Mouse (Mus musculus) hindbrain, embryonic 12.5 days (tissue): Measurements from ENCODE around the gene Dusp3. TPM values are rescaled to one million over a fixed set of nuclear protein-coding genes. Genes with fewer than 3 reads are reported as not detected.

Experiments used
- ATAC-seq: fragments of 200-750 bp; cut with Nextera tagmentation; 2 replicates; pipeline ENCODE4 v1.8.0; 2017; ENCODE audit warnings: moderate TSS enrichment; ENCODE audit not compliant: low FRiP score
- H3K27ac ChIP-seq: fragments of 300-500 bp; sonication (generic); 2 replicates; pipeline ENCODE4 v1.5.1; 2016; ENCODE audit warnings: mild to moderate bottlenecking
- H3K27me3 ChIP-seq: fragments of 300-500 bp; sonication (generic); 2 replicates; pipeline ENCODE4 v1.6.1; 2016; ENCODE audit warnings: mild to moderate bottlenecking
- H3K36me3 ChIP-seq: fragments of 300-500 bp; sonication (generic); 2 replicates; pipeline ENCODE4 v1.6.1; 2016; ENCODE audit warnings: mild to moderate bottlenecking
- H3K4me1 ChIP-seq: fragments of 300-500 bp; sonication (generic); 2 replicates; pipeline ENCODE4 v1.6.1; 2016
- H3K4me2 ChIP-seq: fragments of 300-500 bp; sonication (generic); replicated peaks from 2 replicates; pipeline ENCODE4 v1.6.1; 2016; ENCODE audit warnings: mild to moderate bottlenecking
- H3K4me3 ChIP-seq: fragments of 300-500 bp; sonication (generic); 2 replicates; pipeline ENCODE4 v1.5.1; 2016; ENCODE audit warnings: mild to moderate bottlenecking
- H3K9ac ChIP-seq: fragments of 300-500 bp; sonication (generic); 2 replicates; pipeline ENCODE4 v1.6.1; 2016; ENCODE audit warnings: mild to moderate bottlenecking, moderate library complexity
- H3K9me3 ChIP-seq: fragments of 300-500 bp; sonication (generic); replicated peaks from 2 replicates; pipeline ENCODE4 v1.6.1; 2016; ENCODE audit warnings: mild to moderate bottlenecking
- WGBS: fragments of 180-500 bp; shearing (Covaris S2); methylation state at CpG from one replicate; pipeline ENCODE4 v1.1.7; 2016; 5-methylcytosine and 5-hydroxymethylcytosine counted together
- polyA plus RNA-seq: library from polyadenylated mRNA; unstranded; fragments of >200 nt; fragmentation: Nextera tagmentation; extraction: Ambion mirVana; gene quantifications from 2 replicates; pipeline ENCODE4 v1.2.1, GENCODE M21; 2016

Gene Dusp3
- polyA plus RNA-seq, 1 experiment from 2014 or later = 12.9 TPM

DNA sequence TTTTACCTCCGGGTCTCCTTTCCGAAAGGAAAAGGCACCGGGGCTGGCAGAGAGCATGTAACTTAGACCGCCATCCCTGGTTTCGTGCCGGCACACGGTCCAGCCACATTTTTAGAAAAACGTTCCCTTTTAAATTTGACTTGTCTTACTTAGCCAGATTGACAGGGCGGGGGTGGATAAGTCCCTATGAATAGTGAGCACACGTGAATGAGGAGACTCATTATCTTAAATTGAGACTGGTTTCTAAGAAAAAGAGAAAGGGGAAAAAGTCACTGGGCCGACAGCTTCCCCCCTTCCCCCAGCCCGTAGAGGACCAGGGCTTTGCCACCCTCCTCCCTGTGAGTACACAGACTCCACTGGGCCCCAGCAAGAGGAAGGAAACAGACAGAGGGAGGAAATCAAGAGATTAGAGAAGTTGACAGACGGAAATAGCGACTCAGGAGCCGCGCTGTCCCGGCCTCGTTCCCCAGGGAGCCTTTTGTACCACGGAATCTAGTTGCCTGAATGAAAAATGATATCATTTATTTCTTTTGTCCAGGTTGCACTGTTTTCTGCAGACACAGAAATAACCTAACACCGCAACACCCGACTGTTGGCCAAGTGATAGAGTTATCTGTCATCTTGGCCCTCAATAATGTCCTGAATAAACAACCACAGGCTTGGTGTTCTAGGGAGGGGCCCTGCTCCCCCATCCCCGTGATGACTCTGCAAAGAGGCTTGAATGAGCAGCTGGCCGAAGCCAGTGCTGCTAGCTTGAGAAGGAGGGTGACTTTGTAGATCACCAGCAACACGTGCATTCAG, 34.1 kb downstream of the Dusp3 start:
- no peak overlapping the region for H3K27ac ChIP-seq
- peak overlapping the region; percentile 30 for H3K4me2 ChIP-seq
- ATAC-seq = no peak
- no peaks in the 10 kb centered on the region for H3K9me3 ChIP-seq
- peaks cover 34% of the 10 kb centered on the region for H3K27me3 ChIP-seq
- H3K4me3 ChIP-seq = no peak overlapping the region
- H3K36me3 ChIP-seq = no peaks in the 10 kb centered on the region
- 22% methylated on average over 24 of the region's 24 CpGs for WGBS
- no peak overlapping the region for H3K9ac ChIP-seq
- H3K4me1 ChIP-seq = peaks cover 16% of the 10 kb centered on the region

DNA sequence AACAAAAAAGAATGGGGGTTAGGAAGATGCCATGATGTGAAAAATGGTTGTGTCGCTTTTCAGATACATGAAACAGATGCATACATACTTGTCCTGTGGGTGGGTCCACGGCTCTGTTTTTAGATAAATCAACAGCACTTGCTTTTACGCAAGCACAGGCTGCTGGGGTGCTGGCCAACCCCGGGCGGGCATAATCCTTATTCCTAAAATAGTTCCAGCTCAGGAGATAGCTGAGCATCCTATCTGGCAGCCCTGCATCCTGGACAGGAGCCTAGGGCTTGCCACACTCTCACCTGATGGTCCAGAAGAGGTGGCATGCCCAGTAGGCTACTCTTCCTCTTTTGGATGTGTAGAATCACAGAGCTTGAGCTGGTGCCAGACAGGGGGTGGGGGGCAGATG, 36.8 kb downstream of the Dusp3 start:
- 92% methylated on average over 5 of the region's 5 CpGs for WGBS
- ATAC-seq = no peak
- Histone ChIP-seq H3K9ac (no peak overlapping the region), H3K27me3 (peaks cover 34% of the 10 kb centered on the region), H3K36me3 (no peaks in the 10 kb centered on the region), H3K9me3 (no peaks in the 10 kb centered on the region), H3K4me2 (no peak overlapping the region), H3K4me3 (no peak overlapping the region), H3K4me1 (peaks cover 21% of the 10 kb centered on the region), H3K27ac (no peak overlapping the region)

- no peak for ATAC-seq
- Histone ChIP-seq H3K4me1 (peaks cover 5% of the 10 kb centered on the region; the same call in 1 of the 2 replicates), H3K4me3 (no peak overlapping the region)
Observed at GRCm38 (mm10) chr11:101946525-101946924, 40.3 kb downstream of the Dusp3 start.

GRCm38 (mm10) chr11:101943055-101943454, 43.8 kb downstream of the Dusp3 start:
- H3K27ac ChIP-seq = no peak overlapping the region
- H3K4me2 ChIP-seq = no peak overlapping the region
- H3K9ac ChIP-seq = no peak overlapping the region
- H3K4me1 ChIP-seq = peaks cover 7% of the 10 kb centered on the region; the same call in 1 of the 2 replicates
- 0 out of 2 replicates have a peak, but pooled peaks cover 3% of the 10 kb centered on the region for H3K9me3 ChIP-seq
- H3K4me3 ChIP-seq = no peak overlapping the region
- H3K27me3 ChIP-seq = peaks cover 9% of the 10 kb centered on the region
- ATAC-seq = no peak
- H3K36me3 ChIP-seq = no peaks in the 10 kb centered on the region
- WGBS = 28% methylated on average over 3 of the region's 3 CpGs

More at GRCm38 (mm10) chr11:101946525-101946924, 40.3 kb downstream of the Dusp3 start:
- H3K27me3 ChIP-seq = peaks cover 30% of the 10 kb centered on the region
- H3K27ac ChIP-seq = no peak overlapping the region
- WGBS = 38% methylated on average over 5 of the region's 5 CpGs
- no peak overlapping the region for H3K4me2 ChIP-seq
- no peak overlapping the region for H3K9ac ChIP-seq
- 0 out of 2 replicates have a peak, but pooled peaks cover 3% of the 10 kb centered on the region for H3K9me3 ChIP-seq
- no peaks in the 10 kb centered on the region for H3K36me3 ChIP-seq

- Histone ChIP-seq H3K36me3 (no peaks in the 10 kb centered on the region), H3K9ac (peak overlapping the region; percentile 54), H3K9me3 (no peaks in the 10 kb centered on the region), H3K27ac (no peak overlapping the region), H3K4me1 (peaks cover 19% of the 10 kb centered on the region), H3K4me3 (peak overlapping the region; percentile 38), H3K27me3 (peaks cover 31% of the 10 kb centered on the region), H3K4me2 (peak overlapping the region; percentile 69)
- 0 out of 2 replicates have a peak, but pooled peaks have one; percentile 26 for ATAC-seq
- 1% methylated on average over 30 of the region's 32 CpGs for WGBS
Observed at GRCm38 (mm10) chr11:101937108-101937507, 49.7 kb downstream of the Dusp3 start.

- H3K36me3 ChIP-seq = no peaks in the 10 kb centered on the region
- H3K9me3 ChIP-seq = no peaks in the 10 kb centered on the region
- no peak overlapping the region for H3K4me3 ChIP-seq
- no peak overlapping the region for H3K27ac ChIP-seq
- H3K9ac ChIP-seq = no peak overlapping the region
- H3K4me1 ChIP-seq = peaks cover 21% of the 10 kb centered on the region
- 31% methylated on average over 7 of the region's 7 CpGs for WGBS
- ATAC-seq = no peak
- peaks cover 31% of the 10 kb centered on the region for H3K27me3 ChIP-seq
- H3K4me2 ChIP-seq = peak overlapping the region; percentile 69; the same call in 1 of the 2 replicates
Observed at GRCm38 (mm10) chr11:101936421-101936820, 50.4 kb downstream of the Dusp3 start.

DNA sequence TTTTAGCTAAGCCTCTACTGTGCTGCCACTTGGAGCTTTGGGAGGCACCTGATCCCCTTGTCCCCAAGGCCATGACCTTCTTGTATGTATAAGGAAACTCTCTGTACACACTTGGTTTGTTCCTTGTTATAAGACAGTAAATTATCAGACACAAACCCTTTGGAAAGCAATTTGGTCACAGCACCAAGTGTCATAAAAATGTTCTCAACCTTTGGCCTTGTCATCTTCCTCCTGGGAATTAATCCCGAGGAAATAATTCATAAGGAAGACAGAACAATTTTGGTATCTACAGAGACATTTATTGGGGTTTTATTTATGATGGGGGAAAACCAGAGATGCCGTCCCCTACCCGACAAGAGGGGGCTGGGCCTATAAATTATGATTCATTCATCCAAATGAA, 51.1 kb downstream of the Dusp3 start:
- ATAC-seq = no peak
- H3K9ac ChIP-seq = no peak overlapping the region
- H3K4me2 ChIP-seq = no peak overlapping the region
- 87% methylated on average over 3 of the region's 3 CpGs for WGBS
- peaks cover 19% of the 10 kb centered on the region for H3K4me1 ChIP-seq
- H3K9me3 ChIP-seq = no peaks in the 10 kb centered on the region
- no peak overlapping the region for H3K4me3 ChIP-seq
- H3K36me3 ChIP-seq = no peaks in the 10 kb centered on the region
- no peak overlapping the region for H3K27ac ChIP-seq
- H3K27me3 ChIP-seq = peaks cover 31% of the 10 kb centered on the region

DNA sequence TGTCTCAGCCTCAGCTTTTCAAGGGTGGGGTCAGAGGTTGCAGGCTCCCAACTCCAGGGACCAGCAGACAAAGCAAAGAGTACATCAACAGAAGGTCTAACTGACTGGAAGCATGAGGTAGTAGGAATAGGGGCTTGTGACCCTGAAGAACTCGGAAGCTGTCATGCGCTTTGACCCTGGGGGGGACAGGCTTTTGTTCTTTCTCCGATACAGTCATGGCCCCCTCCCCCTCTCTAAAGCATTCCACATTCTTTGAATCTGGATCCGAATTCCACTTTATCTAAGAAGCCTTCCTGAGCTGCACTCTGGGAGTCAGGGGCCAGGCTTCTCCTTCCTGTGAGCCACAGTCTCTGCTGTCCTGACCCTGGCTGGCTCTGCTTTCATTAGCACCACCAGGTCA, 54.8 kb downstream of the Dusp3 start:
- H3K27ac ChIP-seq = no peak overlapping the region
- no peak for ATAC-seq
- no peaks in the 10 kb centered on the region for H3K36me3 ChIP-seq
- no peaks in the 10 kb centered on the region for H3K9me3 ChIP-seq
- peaks cover 17% of the 10 kb centered on the region for H3K4me1 ChIP-seq
- H3K9ac ChIP-seq = no peak overlapping the region
- 48% methylated on average over 4 of the region's 4 CpGs for WGBS
- H3K27me3 ChIP-seq = peaks cover 17% of the 10 kb centered on the region; the same call in 1 of the 2 replicates
- H3K4me2 ChIP-seq = no peak overlapping the region
- H3K4me3 ChIP-seq = no peak overlapping the region

GRCm38 (mm10) chr11:101928030-101928762, 58.6 kb downstream of the Dusp3 start:
- Histone ChIP-seq H3K9ac (no peak overlapping the region), H3K36me3 (no peaks in the 10 kb centered on the region), H3K4me3 (no peak overlapping the region), H3K4me1 (peaks cover 12% of the 10 kb centered on the region), H3K4me2 (no peak overlapping the region), H3K9me3 (no peaks in the 10 kb centered on the region), H3K27me3 (peaks cover 4% of the 10 kb centered on the region), H3K27ac (no peak overlapping the region)
- no peak for ATAC-seq
- WGBS = 25% methylated on average over 25 of the region's 25 CpGs

DNA sequence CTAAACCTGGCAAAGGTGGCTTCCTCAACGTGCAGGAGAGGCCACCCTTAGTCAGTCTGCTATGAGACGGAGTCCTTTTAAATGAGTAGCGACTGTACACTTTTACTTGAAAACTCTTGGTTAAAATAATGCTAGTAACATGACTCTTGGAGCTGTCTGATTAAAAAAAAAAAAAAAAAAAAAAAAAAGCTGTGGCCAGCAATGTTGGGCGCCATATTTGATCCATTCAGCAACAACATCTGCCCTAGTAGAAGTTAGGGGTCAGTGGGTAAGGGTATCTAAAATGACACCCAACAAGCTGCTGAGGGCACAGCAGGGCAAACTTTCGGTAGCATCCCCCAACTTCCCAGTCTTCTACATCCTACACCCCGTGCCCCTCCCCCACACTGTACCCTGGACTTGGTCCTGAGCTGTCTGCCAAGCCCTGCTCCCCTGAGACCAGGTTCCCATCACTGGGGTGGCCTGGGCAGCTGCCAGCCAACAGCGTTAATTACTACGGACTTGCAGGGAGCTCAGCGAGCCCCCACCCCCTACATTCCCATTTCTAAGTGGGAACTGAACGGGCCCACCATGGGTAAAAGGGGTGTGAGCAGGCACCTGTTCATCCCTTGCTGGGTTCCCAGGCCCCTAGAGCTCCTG, 59.7 kb downstream of the Dusp3 start:
- Histone ChIP-seq H3K4me3 (no peak overlapping the region), H3K4me2 (no peak overlapping the region), H3K27ac (no peak overlapping the region), H3K9ac (no peak overlapping the region), H3K9me3 (no peaks in the 10 kb centered on the region), H3K36me3 (no peaks in the 10 kb centered on the region), H3K27me3 (peaks cover 4% of the 10 kb centered on the region), H3K4me1 (peaks cover 10% of the 10 kb centered on the region)
- ATAC-seq = no peak
- WGBS = 78% methylated on average over 10 of the region's 10 CpGs

- Histone ChIP-seq H3K4me3 (no peak overlapping the region), H3K4me1 (peaks cover 8% of the 10 kb centered on the region), H3K36me3 (no peaks in the 10 kb centered on the region), H3K27ac (no peak overlapping the region), H3K9me3 (no peaks in the 10 kb centered on the region), H3K27me3 (peaks cover 4% of the 10 kb centered on the region), H3K4me2 (no peak overlapping the region), H3K9ac (no peak overlapping the region)
- WGBS = 76% methylated on average over 6 of the region's 6 CpGs
- ATAC-seq = no peak
Observed at GRCm38 (mm10) chr11:101925636-101926035, 61.2 kb downstream of the Dusp3 start.

- Histone ChIP-seq H3K27me3 (peaks cover 4% of the 10 kb centered on the region), H3K27ac (no peak overlapping the region), H3K4me2 (no peak overlapping the region), H3K4me3 (no peak overlapping the region), H3K36me3 (no peaks in the 10 kb centered on the region), H3K9ac (no peak overlapping the region), H3K4me1 (peaks cover 8% of the 10 kb centered on the region), H3K9me3 (no peaks in the 10 kb centered on the region)
- ATAC-seq = no peak
- 78% methylated on average over 17 of the region's 19 CpGs for WGBS
Observed at GRCm38 (mm10) chr11:101924441-101924976, 62.3 kb downstream of the Dusp3 start.
